Mouse (Mus musculus): Measurements from ENCODE around the gene Gm2663.

- no peak for TF ChIP-seq CTCF (IDR thresholded peaks at IDR 0.05; ENCODE audit: extremely low read depth, insufficient read depth, low read length)
- TF ChIP-seq POLR2A (IDR thresholded peaks at IDR 0.05; ENCODE audit: extremely low read depth, insufficient read depth, low read length), result no peak
Measured at GRCm38 (mm10) chr6:41032802-41033201, 33.5 kb upstream of the Gm2663 start.
